Mouse (Mus musculus) liver, embryonic 16.5 days (tissue): ENCODE results near the gene Mphosph10. TPM values are rescaled to one million over a fixed set of nuclear protein-coding genes. Genes with fewer than 3 reads are reported as not detected.

Experiments
- ATAC-seq: fragments of 200-750 bp; cut with Nextera tagmentation; 2 replicates; pipeline ENCODE4 v1.8.0; 2017; ENCODE audit warnings: low read depth, mild to moderate bottlenecking, moderate number of reproducible peaks, moderate library complexity
- H3K27ac ChIP-seq: fragments of 300-500 bp; sonication (generic); 2 replicates; pipeline ENCODE4 v1.5.1; 2014; ENCODE audit warnings: mild to moderate bottlenecking, low read length
- H3K27me3 ChIP-seq: fragments of 300-500 bp; sonication (generic); 2 replicates; pipeline ENCODE4 v1.6.1; 2014; ENCODE audit warnings: low read depth, low read length, mixed read lengths; ENCODE audit not compliant: control insufficient read depth, insufficient read depth
- H3K36me3 ChIP-seq: fragments of 300-500 bp; sonication (generic); 2 replicates; pipeline ENCODE4 v1.6.1; 2014; ENCODE audit warnings: mild to moderate bottlenecking; ENCODE audit not compliant: control insufficient read depth, insufficient read depth
- H3K4me1 ChIP-seq: fragments of 300-500 bp; sonication (generic); 2 replicates; pipeline ENCODE4 v1.6.1; 2014; ENCODE audit warnings: low read depth, low read length, mixed read lengths; ENCODE audit not compliant: control insufficient read depth
- H3K4me2 ChIP-seq: fragments of 300-500 bp; sonication (generic); 2 replicates; pipeline ENCODE4 v1.6.1; 2014; ENCODE audit warnings: low read depth, low read length, mixed read lengths
- H3K4me3 ChIP-seq: fragments of 300-500 bp; sonication (generic); 2 replicates; pipeline ENCODE4 v1.5.1; 2014; ENCODE audit warnings: low read depth, mild to moderate bottlenecking, low read length
- H3K9ac ChIP-seq: fragments of 300-500 bp; sonication (generic); 2 replicates; pipeline ENCODE4 v1.6.1; 2014; ENCODE audit warnings: low read depth, low read length
- H3K9me3 ChIP-seq: fragments of 300-500 bp; sonication (generic); replicated peaks from 2 replicates; pipeline ENCODE4 v1.6.1; 2016; ENCODE audit warnings: low read length; ENCODE audit not compliant: control insufficient read depth
- WGBS: fragments of 180-500 bp; shearing (Covaris S2); extraction: QIAGEN DNeasy Blood & Tissue Kit; methylation state at CpG from one replicate; pipeline ENCODE4 v1.1.7; 2014; ENCODE audit not compliant: insufficient replicate concordance; 5-methylcytosine and 5-hydroxymethylcytosine counted together
- polyA plus RNA-seq: library from polyadenylated mRNA; unstranded; fragments of >200 nt; fragmentation: Nextera tagmentation; extraction: Ambion mirVana; gene quantifications from 2 replicates; pipeline ENCODE4 v1.2.1, GENCODE M21; 2015

Gene Mphosph10
- polyA plus RNA-seq: 15.1 and 16.6 TPM in 2 replicates

- no peaks in the 10 kb centered on the region for H3K9me3 ChIP-seq
- under 1% methylated on average over 54 of the region's 54 CpGs for WGBS
- peak; percentile 97 for ATAC-seq
Measured at GRCm38 (mm10) chr7:64392122-64392818, at the start of gene Mphosph10, which contains the start of gene Mcee. Gene Mphosph10, minus strand, starts transcription at chr7:64392268. Gene Mcee, plus strand, starts transcription at chr7:64392607.

GRCm38 (mm10) chr7:64440519-64440918 is 48.5 kb upstream of the Mphosph10 start:
- no peaks in the 10 kb centered on the region for H3K9me3 ChIP-seq
- no peak overlapping the region for H3K4me2 ChIP-seq
- H3K27me3 ChIP-seq: no peaks in the 10 kb centered on the region
- no peaks in the 10 kb centered on the region for H3K36me3 ChIP-seq
- no peak overlapping the region for H3K4me3 ChIP-seq
- H3K27ac ChIP-seq: no peak overlapping the region
- WGBS: 58% methylated on average over 8 of the region's 8 CpGs
- no peak for ATAC-seq
- no peak overlapping the region for H3K9ac ChIP-seq
- H3K4me1 ChIP-seq: no peaks in the 10 kb centered on the region

More at GRCm38 (mm10) chr7:64392122-64392818, at the start of gene Mphosph10, which contains the start of gene Mcee:
- Histone ChIP-seq H3K27me3 (no peaks in the 10 kb centered on the region), H3K36me3 (peaks cover 2% of the 10 kb centered on the region), H3K4me3 (peak within 1 kb of the TSS; percentile 73), H3K9ac (peak within 1 kb of the TSS; percentile 91), H3K27ac (peak within 1 kb of the TSS; percentile 82), H3K4me2 (peak within 1 kb of the TSS; percentile 72), H3K4me1 (peaks cover 13% of the 10 kb centered on the region)

GRCm38 (mm10) chr7:64439595-64440518 is 47.8 kb upstream of the Mphosph10 start:
- ATAC-seq: no peak
- H3K4me3 ChIP-seq: no peak overlapping the region
- WGBS: 34% methylated on average over 5 of the region's 5 CpGs
- no peaks in the 10 kb centered on the region for H3K9me3 ChIP-seq
- no peaks in the 10 kb centered on the region for H3K4me1 ChIP-seq
- H3K4me2 ChIP-seq: no peak overlapping the region
- no peak overlapping the region for H3K9ac ChIP-seq
- H3K27me3 ChIP-seq: no peaks in the 10 kb centered on the region
- no peaks in the 10 kb centered on the region for H3K36me3 ChIP-seq
- H3K27ac ChIP-seq: no peak overlapping the region

DNA sequence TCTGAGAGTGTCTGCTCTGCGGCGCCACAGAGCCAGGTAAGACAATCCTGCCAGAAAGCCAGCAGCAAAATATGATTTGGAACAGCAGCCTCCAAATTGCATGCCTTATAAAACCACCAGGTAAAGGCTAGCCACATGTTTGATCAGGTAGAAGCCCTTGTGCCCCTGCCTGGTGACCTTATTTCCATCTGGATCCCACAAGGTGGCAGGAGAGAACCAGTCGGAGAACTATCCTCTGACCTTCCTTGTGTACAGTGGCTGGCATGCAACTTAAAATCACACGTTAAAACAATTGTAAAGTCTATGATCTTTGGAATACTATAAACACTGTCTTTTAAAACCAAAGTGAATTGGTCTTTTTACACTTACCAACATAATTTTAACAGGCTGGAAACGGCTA is 32.8 kb upstream of the Mphosph10 start:
- 50% methylated on average over 5 of the region's 5 CpGs for WGBS
- H3K36me3 ChIP-seq: no peaks in the 10 kb centered on the region
- no peak overlapping the region for H3K9ac ChIP-seq
- ATAC-seq: no peak
- H3K27me3 ChIP-seq: no peaks in the 10 kb centered on the region
- H3K9me3 ChIP-seq: no peaks in the 10 kb centered on the region
- H3K4me3 ChIP-seq: no peak overlapping the region
- H3K4me1 ChIP-seq: no peaks in the 10 kb centered on the region
- H3K4me2 ChIP-seq: no peak overlapping the region
- no peak overlapping the region for H3K27ac ChIP-seq

GRCm38 (mm10) chr7:64403989-64404388 is 11.9 kb upstream of the Mphosph10 start:
- Histone ChIP-seq H3K27ac (no peak overlapping the region), H3K4me1 (no peaks in the 10 kb centered on the region), H3K27me3 (no peaks in the 10 kb centered on the region), H3K9ac (no peak overlapping the region), H3K4me3 (no peak overlapping the region), H3K4me2 (no peak overlapping the region), H3K9me3 (no peaks in the 10 kb centered on the region), H3K36me3 (no peaks in the 10 kb centered on the region)
- no peak for ATAC-seq
- 55% methylated on average over 8 of the region's 8 CpGs for WGBS

- H3K4me3 ChIP-seq: no peak overlapping the region
- WGBS: 65% methylated on average over 4 of the region's 4 CpGs
- no peak overlapping the region for H3K9ac ChIP-seq
- H3K27me3 ChIP-seq: no peaks in the 10 kb centered on the region
- no peak overlapping the region for H3K27ac ChIP-seq
- no peak overlapping the region for H3K4me2 ChIP-seq
- no peak for ATAC-seq
- H3K4me1 ChIP-seq: no peaks in the 10 kb centered on the region
- H3K9me3 ChIP-seq: no peaks in the 10 kb centered on the region
- H3K36me3 ChIP-seq: no peaks in the 10 kb centered on the region
Measured at GRCm38 (mm10) chr7:64402452-64402851, 10.4 kb upstream of the Mphosph10 start.

DNA sequence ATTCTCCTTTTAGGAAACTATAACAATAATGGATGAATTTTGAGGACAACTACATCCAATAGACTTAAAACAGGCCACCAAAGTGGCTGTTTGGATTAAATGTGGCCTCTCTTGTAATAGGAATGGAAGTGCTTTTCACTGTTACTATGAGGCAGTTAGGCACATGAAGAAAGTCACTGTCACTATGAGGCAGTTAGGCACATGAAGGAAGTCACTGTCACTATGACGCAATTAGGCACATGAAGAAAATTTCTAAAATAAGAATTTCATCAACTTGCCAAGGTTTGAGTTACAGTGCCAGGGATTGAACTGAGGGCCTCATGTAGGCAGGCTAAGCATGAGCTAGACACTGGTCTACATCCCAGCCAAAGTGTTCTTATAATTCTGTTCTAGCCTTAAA is 8.7 kb upstream of the Mphosph10 start:
- H3K27ac ChIP-seq: no peak overlapping the region
- H3K9ac ChIP-seq: no peak overlapping the region
- H3K4me2 ChIP-seq: no peak overlapping the region
- no peaks in the 10 kb centered on the region for H3K36me3 ChIP-seq
- 67% methylated on average over 1 of the region's 1 CpGs for WGBS
- H3K27me3 ChIP-seq: no peaks in the 10 kb centered on the region
- no peak for ATAC-seq
- H3K9me3 ChIP-seq: no peaks in the 10 kb centered on the region
- no peaks in the 10 kb centered on the region for H3K4me1 ChIP-seq
- H3K4me3 ChIP-seq: no peak overlapping the region

DNA sequence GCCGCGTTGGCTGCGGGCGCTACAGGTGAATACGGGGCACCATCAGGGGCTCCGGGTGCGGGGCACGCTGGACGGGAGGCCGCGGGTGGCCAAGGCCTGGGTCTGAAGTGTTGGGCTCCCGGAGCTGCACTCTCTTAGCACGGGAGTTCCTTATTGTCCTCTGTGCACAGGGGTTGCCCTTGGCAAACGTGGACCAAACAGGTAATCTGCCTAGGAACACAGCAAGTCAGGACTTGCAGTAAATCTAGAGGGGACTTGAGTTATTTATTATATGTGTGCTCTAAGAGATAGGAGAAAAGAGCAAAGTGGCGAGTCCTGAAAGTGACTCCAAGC is 717 bp upstream of the Mphosph10 start:
- Histone ChIP-seq H3K27me3 (no peaks in the 10 kb centered on the region), H3K9ac (peak overlapping the region; percentile 91), H3K36me3 (peaks cover 2% of the 10 kb centered on the region), H3K4me2 (peak overlapping the region; percentile 72), H3K9me3 (no peaks in the 10 kb centered on the region), H3K27ac (peak overlapping the region; percentile 82), H3K4me3 (peak overlapping the region; percentile 73), H3K4me1 (peaks cover 13% of the 10 kb centered on the region)
- 1% methylated on average over 15 of the region's 15 CpGs for WGBS
- no peak; the same call in 1 of the 2 replicates for ATAC-seq

- Histone ChIP-seq H3K4me2 (peak overlapping the region; percentile 72), H3K4me3 (peak overlapping the region; percentile 73), H3K4me1 (peaks cover 13% of the 10 kb centered on the region), H3K9ac (peak overlapping the region; percentile 91), H3K36me3 (peaks cover 6% of the 10 kb centered on the region), H3K9me3 (no peaks in the 10 kb centered on the region), H3K27ac (peak overlapping the region; percentile 41; the same call in 1 of the 2 replicates), H3K27me3 (no peaks in the 10 kb centered on the region)
- ATAC-seq: no peak
- 2% methylated on average over 8 of the region's 8 CpGs for WGBS
Measured at GRCm38 (mm10) chr7:64391479-64391878, 589 bp downstream of the Mphosph10 start.
